Mouse (Mus musculus): ENCODE data around the gene Vps11. TPM values are rescaled to one million over a fixed set of nuclear protein-coding genes. Genes with fewer than 3 reads are reported as not detected.

Gene Vps11
- polyA plus RNA-seq (2017; shearing (Covaris generic)) = 10 to 100 TPM; 58.3 to 75.2 TPM

DNA sequence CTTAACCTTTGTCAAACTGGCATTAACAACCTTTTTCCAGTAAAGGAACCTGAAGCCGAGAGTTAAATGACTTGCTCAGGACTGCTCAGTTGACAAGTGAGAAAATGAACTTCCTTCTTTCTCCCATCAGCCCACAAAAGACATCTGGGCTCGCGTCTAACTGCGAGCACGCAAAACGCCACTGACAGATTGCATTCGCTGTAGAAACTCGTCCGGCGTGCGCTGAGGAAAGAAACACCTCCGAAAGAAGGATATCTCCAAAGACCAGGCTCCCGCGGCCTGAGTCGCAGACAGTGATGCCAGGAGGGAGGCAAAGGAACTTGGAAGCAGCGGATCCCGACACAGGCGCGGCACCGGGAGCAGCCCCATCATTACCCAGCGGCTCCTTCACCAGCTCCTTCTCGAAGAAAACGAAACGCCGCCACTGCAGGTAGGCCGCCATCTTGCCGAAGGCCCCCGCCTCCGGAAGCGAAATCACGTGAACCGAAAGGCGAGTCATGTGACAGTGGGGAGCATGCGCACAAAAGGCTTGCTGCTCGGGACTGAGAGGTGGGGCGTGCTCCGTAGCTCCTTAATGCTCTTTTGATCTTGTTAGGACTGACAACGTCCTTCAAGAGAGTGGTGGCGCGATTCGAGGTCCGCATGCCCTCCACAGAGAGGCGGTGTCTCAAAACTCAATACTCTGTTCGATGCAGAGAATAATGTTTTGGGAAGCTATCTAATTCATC lies at the start of gene Vps11:
Gene Vps11 (minus strand): TSS at position 481 of the 728 bp plus-strand sequence.

DNA sequence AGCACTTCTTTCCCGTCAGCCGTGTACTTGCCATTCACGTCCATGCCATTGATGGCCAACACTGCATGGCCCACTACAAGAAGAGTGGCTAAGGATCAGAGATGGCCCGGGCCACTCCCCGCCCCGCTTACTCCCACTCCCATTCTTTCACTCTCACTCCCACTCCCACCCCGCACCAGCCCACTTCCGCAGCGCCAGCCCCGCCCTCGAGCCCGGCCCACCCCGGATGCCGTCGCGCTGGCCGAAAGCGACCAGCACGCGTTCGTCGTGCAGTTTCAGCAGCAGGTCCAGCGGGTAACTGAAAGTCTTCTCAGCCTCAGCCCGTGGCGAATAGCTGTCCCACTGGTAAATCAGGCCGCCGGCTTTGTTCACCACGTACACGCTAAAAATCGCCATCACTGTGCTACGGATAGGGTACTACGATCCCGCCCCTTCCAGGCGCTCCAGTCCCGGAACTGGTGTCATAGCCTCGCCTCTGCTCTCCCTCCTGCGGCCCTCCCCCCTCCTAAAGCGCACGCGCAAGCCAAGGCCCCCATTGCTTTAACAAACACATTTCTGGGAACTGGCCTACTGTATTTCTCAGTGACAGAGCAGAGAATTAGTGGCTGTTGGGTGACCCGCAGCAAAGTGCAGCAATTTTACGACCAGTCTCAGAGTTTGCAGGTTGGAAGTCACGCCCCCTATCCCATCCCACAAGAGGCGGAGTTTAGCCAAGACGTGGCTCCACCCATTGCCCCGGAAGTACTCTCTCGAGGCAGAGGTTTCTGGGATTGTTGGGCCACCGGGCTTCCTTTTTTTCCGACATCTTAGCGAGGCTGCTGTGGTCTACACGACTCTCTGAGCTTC lies 45.7 kb upstream of the Vps11 start, which contains the start of the genes Rps25 and Trappc4:
Gene Rps25 (plus strand): TSS at position 234 of the 846 bp plus-strand sequence.
Gene Trappc4 (minus strand): TSS at position 695 of the 846 bp plus-strand sequence.

DNA sequence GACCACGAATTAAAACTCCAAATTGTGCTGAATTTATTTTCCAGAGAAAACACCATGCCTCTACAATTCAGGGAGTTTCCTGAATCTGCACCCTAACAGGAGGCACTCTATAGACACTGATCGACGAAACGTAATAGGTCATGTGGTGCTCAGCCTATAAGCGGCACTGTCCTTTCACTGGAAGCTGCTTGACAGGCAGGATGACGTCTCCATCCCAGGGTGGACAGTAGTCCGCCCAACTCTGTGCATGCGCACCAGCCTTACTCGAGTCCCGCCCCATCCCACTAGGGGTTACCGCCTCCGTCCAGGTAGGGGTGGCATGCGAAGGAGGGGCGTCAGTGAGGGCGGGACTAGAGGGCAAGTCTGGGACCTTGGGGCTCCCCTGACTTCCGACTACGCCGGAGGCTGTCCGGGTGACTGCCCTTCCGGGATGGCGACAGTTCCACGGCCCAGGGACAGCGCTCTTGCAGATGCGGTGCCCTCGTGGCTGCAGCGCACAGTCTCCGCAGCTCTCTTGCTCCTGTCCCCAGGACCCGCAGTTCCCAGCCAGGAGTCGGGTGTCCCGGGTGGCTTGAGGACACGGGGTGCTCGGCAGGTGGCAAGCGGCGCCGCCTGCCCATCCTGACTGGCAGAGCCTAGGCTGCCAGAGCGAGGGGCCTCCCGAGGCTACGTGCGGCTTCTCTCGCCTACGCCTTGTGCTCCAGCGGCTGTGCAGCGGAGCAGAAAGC lies 35.4 kb upstream of the Vps11 start, which contains the start of gene Slc37a4:
Gene Slc37a4 (plus strand): TSS at position 169 of the 728 bp plus-strand sequence.

DNA sequence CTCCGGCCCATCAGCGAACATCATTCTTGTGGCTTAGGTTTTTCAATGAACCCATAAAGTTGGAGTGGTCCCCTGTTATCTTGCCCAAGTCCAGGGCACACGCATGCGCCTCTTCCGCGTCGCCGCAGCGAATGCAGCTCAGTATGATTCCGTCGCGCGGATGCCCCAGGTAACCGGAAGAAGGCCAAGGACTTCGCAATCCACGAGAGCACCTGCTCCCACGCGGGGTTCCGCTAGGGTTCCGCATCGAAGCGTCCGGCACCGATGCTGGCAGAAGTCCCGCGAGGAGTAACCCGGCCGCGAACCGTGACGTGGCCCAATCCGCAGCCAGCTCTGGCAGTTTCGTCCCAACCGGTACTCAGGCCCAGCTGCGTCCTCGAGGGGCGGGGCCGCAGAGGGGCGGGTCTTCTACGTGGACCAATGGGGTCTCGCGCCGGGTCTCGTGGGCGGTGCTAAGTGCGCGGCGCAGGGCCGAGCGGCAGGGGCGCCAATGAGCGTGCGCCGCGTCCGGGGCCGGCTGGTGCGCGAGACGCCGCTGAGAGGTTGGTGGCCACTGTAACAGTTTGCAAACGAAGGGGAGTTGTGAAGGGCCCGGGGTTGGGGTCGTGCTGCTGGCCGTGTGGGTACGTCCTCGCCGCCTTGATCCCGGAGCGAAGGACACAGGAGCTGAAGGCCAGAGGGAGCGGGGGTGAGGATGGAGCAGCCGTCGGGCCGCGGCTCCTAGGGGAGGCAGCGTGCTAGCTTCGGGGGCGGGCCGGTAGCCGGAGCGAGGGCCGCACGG lies 17.8 kb upstream of the Vps11 start, which contains the start of gene Hyou1:
Gene Hyou1 (plus strand): TSS at position 437 of the 781 bp plus-strand sequence.

DNA sequence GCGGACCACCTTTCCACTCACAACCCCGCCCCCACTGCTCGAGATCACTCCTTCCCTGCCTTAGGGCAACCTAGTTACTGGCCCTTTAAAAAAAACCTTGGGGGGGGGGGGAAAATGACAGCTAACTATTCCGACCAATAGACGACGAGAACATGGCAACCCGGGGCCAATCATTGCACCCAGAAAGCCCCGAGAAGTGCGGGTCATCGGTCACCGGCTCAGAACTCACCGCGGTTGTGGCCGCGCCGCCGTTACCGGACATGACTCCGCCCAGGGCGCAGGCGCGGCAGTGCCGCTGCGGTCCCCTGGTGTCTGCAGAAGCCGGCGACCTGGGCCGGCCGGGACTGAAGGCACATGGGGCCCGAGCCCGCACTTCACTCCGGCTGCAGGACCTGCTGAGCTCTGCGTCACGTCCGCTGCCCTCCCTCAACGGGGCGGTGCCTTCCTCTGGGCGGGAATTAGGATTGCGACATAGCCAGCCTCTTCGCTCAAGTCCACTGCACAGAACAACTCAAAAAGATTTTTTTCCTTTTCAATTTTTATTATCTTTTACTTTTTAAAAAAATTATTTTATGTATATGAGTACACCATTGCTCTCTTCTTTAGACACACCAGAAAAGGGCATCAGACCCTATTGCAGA lies 17.6 kb downstream of the Vps11 start, which contains the start of gene Hmbs:
Gene Hmbs (minus strand): TSS at position 448 of the 641 bp plus-strand sequence.

DNA sequence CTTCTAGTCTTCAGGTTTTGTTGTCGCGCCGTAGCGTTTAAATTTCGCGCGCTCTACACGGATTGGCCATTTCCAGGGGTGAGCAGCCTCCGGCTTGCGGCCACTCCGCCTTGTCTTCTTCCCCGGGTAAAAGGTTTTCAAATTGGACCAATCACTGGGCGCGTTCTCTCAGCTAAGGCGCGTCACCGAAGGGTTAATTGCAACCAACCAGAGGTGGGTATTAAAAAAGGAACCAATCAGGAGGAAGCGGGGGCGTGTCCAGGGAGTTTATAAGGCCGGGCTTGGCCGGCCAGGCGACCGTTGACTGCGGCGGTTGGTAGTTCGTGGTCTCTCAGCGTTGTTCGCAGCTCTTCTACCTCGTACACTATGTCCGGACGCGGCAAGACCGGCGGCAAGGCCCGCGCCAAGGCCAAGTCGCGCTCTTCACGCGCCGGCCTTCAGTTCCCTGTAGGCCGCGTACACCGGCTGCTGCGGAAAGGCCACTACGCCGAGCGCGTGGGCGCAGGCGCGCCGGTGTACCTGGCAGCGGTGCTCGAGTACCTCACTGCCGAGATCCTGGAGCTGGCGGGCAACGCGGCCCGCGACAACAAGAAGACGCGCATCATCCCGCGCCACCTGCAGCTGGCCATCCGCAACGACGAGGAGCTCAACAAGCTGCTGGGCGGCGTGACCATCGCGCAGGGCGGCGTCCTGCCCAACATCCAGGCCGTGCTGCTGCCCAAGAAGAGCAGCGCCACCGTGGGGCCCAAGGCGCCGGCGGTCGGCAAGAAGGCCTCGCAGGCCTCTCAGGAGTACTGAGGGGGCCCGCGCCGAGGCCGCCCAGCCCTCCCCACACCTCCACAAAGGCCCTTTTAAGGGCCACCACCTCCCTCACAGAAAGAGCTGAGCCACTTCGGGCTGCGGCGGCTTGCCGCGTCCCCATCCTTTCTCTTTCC lies 26.8 kb downstream of the Vps11 start, which contains the start of gene H2afx:
Gene H2afx (plus strand): TSS at position 299 of the 935 bp plus-strand sequence.

DNA sequence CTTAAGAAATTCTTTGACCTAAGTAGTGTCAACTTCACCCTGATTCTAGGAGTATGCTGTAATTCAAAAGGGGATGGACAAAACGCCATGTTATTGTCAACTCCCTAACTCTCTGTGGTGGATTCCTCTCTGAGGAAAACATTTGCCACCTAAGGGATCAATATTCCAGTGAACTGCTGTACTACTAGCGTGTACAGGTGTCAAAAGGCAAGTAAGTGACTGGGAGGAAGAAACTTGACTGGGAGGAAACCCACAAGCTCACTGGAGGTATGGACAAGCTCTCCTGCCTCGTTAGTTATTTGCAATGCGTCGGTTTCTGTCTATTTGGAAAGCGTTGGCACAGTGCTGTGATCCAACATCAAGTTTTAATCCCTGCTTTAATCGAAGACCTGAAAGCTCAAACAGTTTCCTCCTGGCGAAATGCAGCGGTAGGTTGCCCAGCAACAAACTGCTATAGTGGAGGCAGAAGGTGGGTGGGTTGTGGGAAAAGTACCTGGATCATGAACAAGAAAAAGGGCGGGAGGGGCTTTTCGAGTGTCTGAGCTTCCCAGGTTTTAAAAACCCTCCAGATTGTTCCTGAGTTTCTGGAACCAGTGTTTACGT lies 35.6 kb downstream of the Vps11 start, which contains the start of gene Dpagt1:
Gene Dpagt1 (plus strand): TSS at position 252 of the 603 bp plus-strand sequence.

DNA sequence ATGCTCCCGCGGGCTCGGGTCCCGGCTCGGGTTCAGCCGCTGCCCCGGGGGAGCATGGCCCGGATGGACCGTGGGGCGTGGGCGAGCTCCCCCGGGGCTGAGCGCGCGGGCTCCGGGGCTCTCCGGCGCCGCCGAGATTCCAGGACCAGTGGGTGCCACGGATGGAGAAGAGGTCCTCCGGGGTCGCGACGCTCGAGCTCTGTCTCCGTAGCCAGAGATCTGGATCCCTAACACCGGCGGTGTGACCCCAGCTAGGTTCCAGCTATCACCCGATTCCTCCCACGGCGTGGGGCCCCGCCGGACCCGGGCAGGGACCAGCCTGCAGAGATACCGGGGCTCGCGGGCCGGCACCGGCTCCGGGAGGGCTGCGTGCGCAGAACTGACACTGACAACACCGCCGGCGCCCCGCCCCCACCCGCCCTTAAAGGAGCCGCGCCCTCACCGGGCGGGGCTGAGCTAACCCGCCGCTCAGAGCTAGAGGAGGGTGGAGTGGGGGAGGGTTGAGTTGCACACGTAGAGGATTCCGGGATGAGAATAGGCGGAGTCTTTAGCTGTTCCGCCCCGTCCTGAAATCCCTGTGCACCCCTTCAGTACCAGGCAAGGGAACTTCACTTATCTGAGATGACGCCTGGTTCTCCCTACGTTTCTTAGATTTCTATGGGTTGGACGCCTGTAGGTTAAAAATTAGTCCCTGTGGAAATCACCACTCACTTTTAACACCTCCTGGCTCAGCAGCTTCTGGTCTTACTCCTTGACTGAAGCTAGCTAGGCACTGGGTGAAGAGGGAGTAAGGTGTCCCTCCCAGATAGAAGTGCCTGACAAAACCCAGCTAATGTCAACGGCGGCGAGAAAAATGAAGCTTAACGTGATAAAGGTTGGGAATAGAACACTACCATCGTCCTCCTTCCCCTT lies 41.3 kb downstream of the Vps11 start, which contains the start of gene C2cd2l:
Gene C2cd2l (minus strand): TSS at position 399 of the 912 bp plus-strand sequence.

DNA sequence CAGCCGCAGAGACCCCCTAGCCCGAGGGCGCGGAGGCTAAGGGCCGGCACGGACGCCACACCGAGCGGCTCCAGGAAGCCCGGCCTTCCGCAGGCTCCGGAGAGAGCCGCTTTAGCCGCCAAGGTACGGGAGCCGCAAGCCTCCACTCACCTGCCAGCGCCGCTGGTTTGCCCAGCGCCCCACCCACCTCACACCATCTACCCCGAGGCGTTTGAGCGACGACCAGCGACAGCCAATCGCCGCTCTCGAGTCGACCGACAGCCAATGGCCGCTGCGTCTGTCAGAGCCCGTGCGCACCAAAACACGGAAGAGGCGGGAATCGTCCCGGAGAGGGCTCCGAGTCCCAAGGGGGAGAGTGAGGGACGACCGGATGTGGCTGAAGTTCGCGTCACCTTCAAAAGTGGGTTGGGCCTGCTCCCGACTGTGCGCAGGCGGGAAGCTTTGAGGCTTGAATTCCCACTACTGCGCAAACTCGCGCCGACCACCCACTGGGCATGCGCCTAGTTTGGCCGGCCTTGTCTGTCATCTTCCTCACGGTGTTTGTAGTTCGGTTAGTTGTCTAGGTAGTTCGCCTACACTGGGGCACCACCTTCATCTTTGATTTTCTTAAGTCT lies 55.9 kb downstream of the Vps11 start, which contains the start of gene Hinfp:
Gene Hinfp (minus strand): TSS at position 206 of the 614 bp plus-strand sequence.

Other genes with a start within 250 kb of the Vps11 start
- under 1 TPM in 1 of 2 experiments, not detected in 1; 0.12 TPM for gene Gm49380, start 248.2 kb downstream of the Vps11 start, polyA plus RNA-seq (2017; shearing (Covaris generic))
- 10 to 100 TPM; 24.5 to 37.9 TPM for gene Rnf26, start 248.2 kb downstream of the Vps11 start, polyA plus RNA-seq (2017; shearing (Covaris generic))
- under 1 TPM in 1 of 2 experiments, not detected in 1; 0.75 TPM for gene Mcam, start 227.2 kb downstream of the Vps11 start, polyA plus RNA-seq (2017; shearing (Covaris generic))
- gene Cbl, start 127.6 kb downstream of the Vps11 start, polyA plus RNA-seq (2017; shearing (Covaris generic)) = 10 to 100 TPM; 26.8 to 44.8 TPM
- not detected for gene Ccdc153, start 121.0 kb downstream of the Vps11 start, polyA plus RNA-seq (2017; shearing (Covaris generic))
- under 1 TPM in 1 of 2 experiments, not detected in 1; 0.52 TPM for gene Pdzd3, start 110.2 kb downstream of the Vps11 start, polyA plus RNA-seq (2017; shearing (Covaris generic))
- gene Nlrx1, start 93.1 kb downstream of the Vps11 start, polyA plus RNA-seq (2017; shearing (Covaris generic)) = 10 to 100 TPM; 11.3 to 16.4 TPM
- 1 to 10 TPM in 1 of 2 experiments, not detected in 1; 1.8 TPM for gene Abcg4, start 73.1 kb downstream of the Vps11 start, polyA plus RNA-seq (2017; shearing (Covaris generic))
- gene Hinfp, start 56.0 kb downstream of the Vps11 start, polyA plus RNA-seq (2017; shearing (Covaris generic)) = 10 to 100 TPM; 23.9 to 26.8 TPM
- 10 to 100 TPM; 14.2 to 23.6 TPM for gene C2cd2l, start 41.4 kb downstream of the Vps11 start, polyA plus RNA-seq (2017; shearing (Covaris generic))
- gene Dpagt1, start 35.7 kb downstream of the Vps11 start, polyA plus RNA-seq (2017; shearing (Covaris generic)) = 10 to 100 TPM; 22.6 to 23.7 TPM
- gene H2afx, start 27.0 kb downstream of the Vps11 start, polyA plus RNA-seq (2017; shearing (Covaris generic)) = 10 to 100 TPM; 65.6 to 69.5 TPM
- 10 to 100 TPM; 30.2 to 35.7 TPM for gene Hmbs, start 17.4 kb downstream of the Vps11 start, polyA plus RNA-seq (2017; shearing (Covaris generic))
- 10 to 100 TPM; 14.3 to 22.9 TPM for gene Hyou1, start 17.8 kb upstream of the Vps11 start, polyA plus RNA-seq (2017; shearing (Covaris generic))
- 10 to 100 TPM; 25.8 to 34.7 TPM for gene Slc37a4, start 35.2 kb upstream of the Vps11 start, polyA plus RNA-seq (2017; shearing (Covaris generic))
- 1,000 to 10,000 TPM; 1,442 to 1,600 TPM for gene Rps25, start 45.5 kb upstream of the Vps11 start, polyA plus RNA-seq (2017; shearing (Covaris generic))
- gene Trappc4, start 45.9 kb upstream of the Vps11 start, polyA plus RNA-seq (2017; shearing (Covaris generic)) = 100 to 1,000 TPM; 121 to 140 TPM
- 10 to 100 TPM; 52.3 to 59.9 TPM for gene Ccdc84, start 56.9 kb upstream of the Vps11 start, polyA plus RNA-seq (2017; shearing (Covaris generic))
- under 1 TPM in 1 of 2 experiments, not detected in 1; 0.15 TPM for gene Foxr1, start 79.5 kb upstream of the Vps11 start, polyA plus RNA-seq (2017; shearing (Covaris generic))
- under 1 TPM in 1 of 2 experiments, not detected in 1; 0.70 TPM for gene Upk2, start 93.3 kb upstream of the Vps11 start, polyA plus RNA-seq (2017; shearing (Covaris generic))
- gene Bcl9l, start 121.2 kb upstream of the Vps11 start, polyA plus RNA-seq (2017; shearing (Covaris generic)) = 10 to 100 TPM; 20.6 to 24.6 TPM
- 10 to 100 TPM in 1 of 2 experiments, 1 to 10 TPM in 1; 7.7 to 67.4 TPM for gene Cxcr5, start 200.2 kb upstream of the Vps11 start, polyA plus RNA-seq (2017; shearing (Covaris generic))
- 10 to 100 TPM; 25.6 to 34.3 TPM for gene Ddx6, start 243.2 kb upstream of the Vps11 start, polyA plus RNA-seq (2017; shearing (Covaris generic))